Mouse (Mus musculus) megakaryocyte, embryonic 14.5 days (primary cell): ENCODE measurements around the gene Ptprm. TPM values are rescaled to one million over a fixed set of nuclear protein-coding genes. Genes with fewer than 3 reads are reported as not detected.

Source experiments
- H3K27me3 ChIP-seq: replicated peaks from 2 replicates; pipeline ENCODE3; 2012; ENCODE audit warnings: inconsistent platforms
- H3K36me3 ChIP-seq: replicated peaks from 2 replicates; pipeline ENCODE3; 2012; ENCODE audit warnings: low read length, inconsistent platforms, mixed read lengths
- H3K4me1 ChIP-seq: 2 replicates; pipeline ENCODE4 v1.6.1; 2012; ENCODE audit warnings: inconsistent platforms
- H3K4me3 ChIP-seq: replicated peaks from 2 replicates; pipeline ENCODE3; 2012; ENCODE audit warnings: moderate library complexity, mild to moderate bottlenecking, inconsistent platforms
- H3K9me3 ChIP-seq: 2 replicates; pipeline ENCODE4 v1.6.1; 2012; ENCODE audit warnings: inconsistent platforms
- FLI1 ChIP-seq: IDR thresholded peaks from 2 replicates; pipeline ENCODE4 v1.6.1; 2012; ENCODE audit warnings: low read length, inconsistent platforms, mixed read lengths
- GATA1 ChIP-seq: IDR thresholded peaks from 3 replicates; pipeline ENCODE4 v1.6.1; 2012; ENCODE audit warnings: mixed read lengths, low read length, inconsistent platforms, borderline replicate concordance
- polyA plus RNA-seq: library from polyadenylated mRNA; stranded (reverse); fragments of >175 nt; gene quantifications from 2 replicates; pipeline ENCODE4 v1.2.3, GENCODE M21; 2012; ENCODE audit warnings: low replicate concordance; ENCODE audit not compliant: insufficient read depth

Ptprm gene
- polyA plus RNA-seq, 1 experiment = not detected

GRCm38 (mm10) chr17:67265520-67265919 lies 88.7 kb downstream of the Ptprm start:
- Histone ChIP-seq H3K4me1 (no peaks in the 10 kb centered on the region), H3K27me3 (no peaks in the 10 kb centered on the region), H3K4me3 (no peak overlapping the region), H3K36me3 (no peaks in the 10 kb centered on the region), H3K9me3 (peaks cover 29% of the 10 kb centered on the region)
- TF ChIP-seq FLI1 (no peak), GATA1 (no peak)

GRCm38 (mm10) chr17:67264716-67265115 lies 89.5 kb downstream of the Ptprm start:
- Histone ChIP-seq H3K36me3 (no peaks in the 10 kb centered on the region), H3K4me3 (no peak overlapping the region), H3K4me1 (no peaks in the 10 kb centered on the region), H3K9me3 (peaks cover 36% of the 10 kb centered on the region), H3K27me3 (no peaks in the 10 kb centered on the region)
- TF ChIP-seq GATA1 (no peak), FLI1 (no peak)

- H3K36me3 ChIP-seq = no peaks in the 10 kb centered on the region
- TF ChIP-seq FLI1 = no peak
- no peak for TF ChIP-seq GATA1
- H3K4me3 ChIP-seq = no peak overlapping the region
- peaks cover 39% of the 10 kb centered on the region for H3K9me3 ChIP-seq
- no peaks in the 10 kb centered on the region for H3K4me1 ChIP-seq
- H3K27me3 ChIP-seq = no peaks in the 10 kb centered on the region
These were observed 91.2 kb downstream of the Ptprm start for GRCm38 (mm10) chr17:67263024-67263423.

- H3K36me3 ChIP-seq = no peaks in the 10 kb centered on the region
- H3K4me1 ChIP-seq = no peaks in the 10 kb centered on the region
- TF ChIP-seq GATA1 = no peak
- no peak for TF ChIP-seq FLI1
- no peak overlapping the region for H3K4me3 ChIP-seq
- H3K27me3 ChIP-seq = no peaks in the 10 kb centered on the region
- H3K9me3 ChIP-seq = peaks cover 24% of the 10 kb centered on the region
These were observed 94.2 kb downstream of the Ptprm start for GRCm38 (mm10) chr17:67260016-67260415.

- H3K9me3 ChIP-seq = peaks cover 34% of the 10 kb centered on the region
- no peak overlapping the region for H3K4me3 ChIP-seq
- no peaks in the 10 kb centered on the region for H3K27me3 ChIP-seq
- TF ChIP-seq GATA1 (no peak), FLI1 (no peak)
- H3K36me3 ChIP-seq = no peaks in the 10 kb centered on the region
- no peaks in the 10 kb centered on the region for H3K4me1 ChIP-seq
These were observed 96.5 kb downstream of the Ptprm start for GRCm38 (mm10) chr17:67257780-67258179.

- Histone ChIP-seq H3K4me1 (no peaks in the 10 kb centered on the region), H3K9me3 (peaks cover 32% of the 10 kb centered on the region), H3K27me3 (no peaks in the 10 kb centered on the region), H3K4me3 (no peak overlapping the region), H3K36me3 (no peaks in the 10 kb centered on the region)
- TF ChIP-seq FLI1 = no peak
- TF ChIP-seq GATA1 = no peak
These were observed 98.1 kb downstream of the Ptprm start for GRCm38 (mm10) chr17:67256171-67256570.

- H3K9me3 ChIP-seq = peaks cover 21% of the 10 kb centered on the region; the same call in 1 of the 2 replicates
These were observed 100.8 kb downstream of the Ptprm start for GRCm38 (mm10) chr17:67253445-67253844.

GRCm38 (mm10) chr17:67252992-67253391 lies 101.3 kb downstream of the Ptprm start:
- Histone ChIP-seq H3K4me3 (no peak overlapping the region), H3K9me3 (peaks cover 19% of the 10 kb centered on the region; the same call in 1 of the 2 replicates), H3K27me3 (no peaks in the 10 kb centered on the region), H3K4me1 (no peaks in the 10 kb centered on the region), H3K36me3 (no peaks in the 10 kb centered on the region)
- no peak for TF ChIP-seq GATA1
- no peak for TF ChIP-seq FLI1

More at GRCm38 (mm10) chr17:67253445-67253844, 100.8 kb downstream of the Ptprm start:
- Histone ChIP-seq H3K4me3 (no peak overlapping the region), H3K4me1 (no peaks in the 10 kb centered on the region), H3K36me3 (no peaks in the 10 kb centered on the region), H3K27me3 (no peaks in the 10 kb centered on the region)
- TF ChIP-seq FLI1 (no peak), GATA1 (no peak)

GRCm38 (mm10) chr17:67245273-67245875 lies 108.9 kb downstream of the Ptprm start:
- TF ChIP-seq FLI1 (no peak), GATA1 (no peak)
- Histone ChIP-seq H3K4me3 (no peak overlapping the region), H3K36me3 (no peaks in the 10 kb centered on the region), H3K27me3 (no peaks in the 10 kb centered on the region), H3K9me3 (peaks cover 10% of the 10 kb centered on the region; the same call in 1 of the 2 replicates), H3K4me1 (no peaks in the 10 kb centered on the region)

- H3K9me3 ChIP-seq = peaks cover 20% of the 10 kb centered on the region
- H3K4me1 ChIP-seq = no peaks in the 10 kb centered on the region
- TF ChIP-seq FLI1 (no peak), GATA1 (no peak)
- no peaks in the 10 kb centered on the region for H3K36me3 ChIP-seq
- H3K4me3 ChIP-seq = no peak overlapping the region
- H3K27me3 ChIP-seq = no peaks in the 10 kb centered on the region
These were observed 111.3 kb downstream of the Ptprm start for GRCm38 (mm10) chr17:67242774-67243495.
